Comparison of ENCODE assay signal across 16 mouse cellular contexts in the genomic region with DNA sequence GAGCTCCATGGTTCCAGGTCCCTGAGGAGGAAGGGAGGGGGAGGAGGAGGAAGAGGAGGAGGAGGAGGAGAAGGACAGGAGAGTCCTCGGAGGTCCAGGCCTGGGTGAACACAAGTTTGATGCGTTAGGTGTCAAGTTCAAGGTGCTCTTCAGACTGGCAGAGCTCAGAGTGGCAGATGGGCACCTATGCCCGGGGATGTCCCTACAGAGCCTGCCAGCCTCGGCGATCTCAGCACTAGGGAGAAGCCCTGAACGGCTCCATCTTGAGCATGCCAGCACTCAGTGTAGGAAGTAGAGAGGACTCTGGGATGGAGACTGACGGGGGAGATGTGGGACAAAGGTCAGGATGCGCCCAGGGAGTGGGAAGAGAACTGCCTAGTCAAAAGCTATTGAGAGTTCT. TPM values are rescaled to one million over a fixed set of nuclear protein-coding genes. Genes with fewer than 3 reads are reported as not detected.
DNase-seq lines count a peak whose midpoint lies in the region; ATAC-seq lines count a peak whose summit lies in the region.
"Had no signal": no experiment of that assay in that cellular context is flagged by ENCODE, and none has a peak within 500 bp of the region (broad histone marks: within the 10 kb centered on the region; RNA-seq: fewer than 3 reads in every experiment).

No protein-coding gene starts in this region.

- no peak overlapping the region for H3K4me2 ChIP-seq in heart, embryonic 13.5 days
- H3K4me2 ChIP-seq in lung, embryonic 16.5 days (ENCODE audit: low read depth, low read length), result no peak overlapping the region
- H3K4me2 ChIP-seq: midbrain, embryonic 12.5 days had no signal

- peak overlapping the region; percentile 52; the same call in 1 of the 2 replicates for H3K9ac ChIP-seq in heart, embryonic 13.5 days
- H3K9ac ChIP-seq in lung, embryonic 16.5 days (ENCODE audit: low read length), result peak overlapping the region; percentile 22; the same call in 1 of the 2 replicates
- H3K9ac ChIP-seq: midbrain, embryonic 12.5 days had no signal

- no peak overlapping the region for H3K27ac ChIP-seq in heart, embryonic 13.5 days (replicated peaks)
- no peak overlapping the region for H3K27ac ChIP-seq in lung, embryonic 16.5 days (ENCODE audit: low read length)
- H3K27ac ChIP-seq: midbrain, embryonic 12.5 days had no signal

- WGBS in heart, embryonic 13.5 days, result 62% methylated on average over 8 of the region's 8 CpGs
- 65% methylated on average over 8 of the region's 8 CpGs for WGBS in lung, embryonic 16.5 days

- no peak overlapping the region for H3K4me3 ChIP-seq in heart, embryonic 13.5 days
- no peak overlapping the region for H3K4me3 ChIP-seq in lung, embryonic 16.5 days (ENCODE audit: low read length)
- H3K4me3 ChIP-seq: midbrain, embryonic 12.5 days had no signal

- H3K27me3 ChIP-seq in heart, embryonic 13.5 days (replicated peaks), result no peaks in the 10 kb centered on the region
- no peaks in the 10 kb centered on the region for H3K27me3 ChIP-seq in lung, embryonic 16.5 days (ENCODE audit: control insufficient read depth, insufficient read depth, low read depth, low read length)
- H3K27me3 ChIP-seq: CH12.LX; midbrain, embryonic 12.5 days; Patski had no signal

- no peak for ATAC-seq in heart, embryonic 13.5 days (ENCODE audit: extremely low read depth, insufficient number of reproducible peaks, low FRiP score, low TSS enrichment)
- no peak for ATAC-seq in lung, embryonic 16.5 days (ENCODE audit: low read depth)
- no peak for ATAC-seq in granulocyte monocyte progenitor cell, adult 5-6 weeks (replicated peaks; ENCODE audit: poor library complexity, severe bottlenecking)
- ATAC-seq: Patski had no signal

- H3K9me3 ChIP-seq in heart, embryonic 13.5 days, result no peaks in the 10 kb centered on the region
- H3K9me3 ChIP-seq in lung, embryonic 16.5 days (ENCODE audit: control insufficient read depth, low read length), result no peaks in the 10 kb centered on the region
- H3K9me3 ChIP-seq: midbrain, embryonic 12.5 days had no signal

- H3K4me1 ChIP-seq in heart, embryonic 13.5 days, result peaks cover 49% of the 10 kb centered on the region
- peaks cover 13% of the 10 kb centered on the region for H3K4me1 ChIP-seq in lung, embryonic 16.5 days (replicated peaks; ENCODE audit: control insufficient read depth, insufficient read depth, low read length)

- intact Hi-C loops in heart, postnatal 25 days (cut with DNase I), result loop anchor here (2.0 kb wide), 1 partner anchor 40 kb away; the partner anchor contains the start of gene Zbtb48

- H3K36me3 ChIP-seq in heart, embryonic 13.5 days, result peaks cover 57% of the 10 kb centered on the region
- peaks cover 25% of the 10 kb centered on the region for H3K36me3 ChIP-seq in lung, embryonic 16.5 days (ENCODE audit: control insufficient read depth, insufficient read depth, low read length)

- DNase-seq in cerebellum, adult 11-12 months, result peak; percentile 65
- DNase-seq in cerebellum, adult 9-10 months, result no peak
- no peak for DNase-seq in heart, postnatal 25 days (ENCODE audit: low spot score)
- DNase-seq in lung, postnatal 4 days, result no peak
- peak; percentile 35 for DNase-seq in testis, postnatal 10 days (ENCODE audit: low spot score)
- DNase-seq: gastrocnemius, postnatal 14 days; kidney, adult 11 months; lung, postnatal 10 days; thymus, postnatal 4 days had no signal

RNA-seq across cellular contexts. Expression of gene Thap3, which starts 2.1 kb away (rescaled TPM):
- 26.1 and 28.0 TPM in 2 replicates for polyA plus RNA-seq in heart, embryonic 13.5 days (2015; fragmentation: Nextera tagmentation; extraction: Ambion mirVana)
- total RNA-seq in heart, postnatal 25 days (2021), result 10 to 100 TPM; 11.5 TPM
- 37.5 and 43.9 TPM in 2 replicates for polyA plus RNA-seq in lung, embryonic 16.5 days (2015; fragmentation: Nextera tagmentation; extraction: Ambion mirVana)
- total RNA-seq in granulocyte monocyte progenitor cell, adult 5-6 weeks (2014; fragmentation: Nextera tagmentation), result 10.4 and 14.0 TPM in 2 replicates
- total RNA-seq in granulocyte monocyte progenitor cell, adult 5-6 weeks (2017), result 4.9 and 10.8 TPM in 2 replicates

RNA-seq across cellular contexts. Expression of gene Phf13, which starts 9.4 kb away (rescaled TPM):
- 17.8 and 18.3 TPM in 2 replicates for polyA plus RNA-seq in heart, embryonic 13.5 days (2015; fragmentation: Nextera tagmentation; extraction: Ambion mirVana)
- 1 to 10 TPM; 5.8 to 6.2 TPM for total RNA-seq in heart, postnatal 25 days (2021)
- 25.1 and 26.8 TPM in 2 replicates for polyA plus RNA-seq in lung, embryonic 16.5 days (2015; fragmentation: Nextera tagmentation; extraction: Ambion mirVana)
- 1.4 and 5.7 TPM in 2 replicates for total RNA-seq in granulocyte monocyte progenitor cell, adult 5-6 weeks (2014; fragmentation: Nextera tagmentation)
- 2.1 and 2.4 TPM in 2 replicates for total RNA-seq in granulocyte monocyte progenitor cell, adult 5-6 weeks (2017)

RNA-seq across cellular contexts. Expression of gene Klhl21, which starts 22.0 kb away (rescaled TPM):
- 23.2 and 25.9 TPM in 2 replicates for polyA plus RNA-seq in heart, embryonic 13.5 days (2015; fragmentation: Nextera tagmentation; extraction: Ambion mirVana)
- 10 to 100 TPM; 69.8 to 76.2 TPM for total RNA-seq in heart, postnatal 25 days (2021)
- polyA plus RNA-seq in lung, embryonic 16.5 days (2015; fragmentation: Nextera tagmentation; extraction: Ambion mirVana), result 10.9 and 12.3 TPM in 2 replicates
- 9.8 and 11.6 TPM in 2 replicates for total RNA-seq in granulocyte monocyte progenitor cell, adult 5-6 weeks (2014; fragmentation: Nextera tagmentation)
- 4.3 and 6.3 TPM in 2 replicates for total RNA-seq in granulocyte monocyte progenitor cell, adult 5-6 weeks (2017)

RNA-seq across cellular contexts. Expression of gene Zbtb48, which starts 40.8 kb away (rescaled TPM):
- polyA plus RNA-seq in heart, embryonic 13.5 days (2015; fragmentation: Nextera tagmentation; extraction: Ambion mirVana), result 10.0 and 11.6 TPM in 2 replicates
- total RNA-seq in heart, postnatal 25 days (2021), result 1 to 10 TPM; 3.5 to 5.0 TPM
- polyA plus RNA-seq in lung, embryonic 16.5 days (2015; fragmentation: Nextera tagmentation; extraction: Ambion mirVana), result 17.5 and 20.6 TPM in 2 replicates
- 9.2 and 15.7 TPM in 2 replicates for total RNA-seq in granulocyte monocyte progenitor cell, adult 5-6 weeks (2014; fragmentation: Nextera tagmentation)
- 5.2 and 10.3 TPM in 2 replicates for total RNA-seq in granulocyte monocyte progenitor cell, adult 5-6 weeks (2017)

RNA-seq across cellular contexts. Expression of gene Tas1r1, which starts 51.7 kb away (rescaled TPM):
- 0.11 TPM in 1 of 2 replicates, not detected in the other for polyA plus RNA-seq in heart, embryonic 13.5 days (2015; fragmentation: Nextera tagmentation; extraction: Ambion mirVana)
- total RNA-seq in heart, postnatal 25 days (2021), result under 1 TPM in 1 of 2 experiments, not detected in 1; 0.16 TPM
- 0.59 and 0.74 TPM in 2 replicates for polyA plus RNA-seq in lung, embryonic 16.5 days (2015; fragmentation: Nextera tagmentation; extraction: Ambion mirVana)
- 1.6 and 3.2 TPM in 2 replicates for total RNA-seq in granulocyte monocyte progenitor cell, adult 5-6 weeks (2014; fragmentation: Nextera tagmentation)
- 1.0 and 2.6 TPM in 2 replicates for total RNA-seq in granulocyte monocyte progenitor cell, adult 5-6 weeks (2017)
- total RNA-seq: liver, adult 2 months had no signal
- polyA plus RNA-seq: liver, adult 2 months had no signal

Comparison
In these comparisons a context has a peak if more than half of its experiments do, and no peak if none do; other contexts are left out.
1. DNase-seq: peak in cerebellum, adult 11-12 months (single experiment) and testis, postnatal 10 days (single experiment); none in cerebellum, adult 9-10 months (single experiment), heart, postnatal 25 days (single experiment) and lung, postnatal 4 days (0 of 2).
2. RNA of gene Klhl21, which starts 22.0 kb away (total RNA-seq): 69.8 to 76.2 TPM in heart, postnatal 25 days; 4.3 to 11.6 TPM in granulocyte monocyte progenitor cell, adult 5-6 weeks; every median in the first group is over 4 times any median in the second.